Mouse (Mus musculus) CD4-positive, CD25-positive, alpha-beta regulatory T cell, adult 4 months (primary cell): ENCODE results near the gene Ero1l. TPM values are rescaled to one million over a fixed set of nuclear protein-coding genes. Genes with fewer than 3 reads are reported as not detected.

Experiments used
- ATAC-seq: one replicate; pipeline ENCODE4 v1.8.0; 2017
- polyA plus RNA-seq, 2 experiments: library from polyadenylated mRNA; unstranded; fragments of 100-300 nt; shearing (Covaris generic); gene quantifications; one replicate each; pipeline ENCODE4 v1.2.1; 2017

Ero1l gene
- polyA plus RNA-seq, 2 experiments from 2014 or later = 17.8 to 28.1 TPM

- ATAC-seq = no peak
These were observed 14.2 kb downstream of the Ero1l start for GRCm38 (mm10) chr14:45304389-45304788.

GRCm38 (mm10) chr14:45303939-45304338 lies 14.6 kb downstream of the Ero1l start:
- no peak for ATAC-seq

GRCm38 (mm10) chr14:45291608-45292007 lies 27.0 kb downstream of the Ero1l start:
- no peak for ATAC-seq

GRCm38 (mm10) chr14:45282066-45282465 lies 36.5 kb downstream of the Ero1l start:
- ATAC-seq = no peak

- no peak for ATAC-seq
These were observed 42.8 kb downstream of the Ero1l start for GRCm38 (mm10) chr14:45275816-45276215.

DNA sequence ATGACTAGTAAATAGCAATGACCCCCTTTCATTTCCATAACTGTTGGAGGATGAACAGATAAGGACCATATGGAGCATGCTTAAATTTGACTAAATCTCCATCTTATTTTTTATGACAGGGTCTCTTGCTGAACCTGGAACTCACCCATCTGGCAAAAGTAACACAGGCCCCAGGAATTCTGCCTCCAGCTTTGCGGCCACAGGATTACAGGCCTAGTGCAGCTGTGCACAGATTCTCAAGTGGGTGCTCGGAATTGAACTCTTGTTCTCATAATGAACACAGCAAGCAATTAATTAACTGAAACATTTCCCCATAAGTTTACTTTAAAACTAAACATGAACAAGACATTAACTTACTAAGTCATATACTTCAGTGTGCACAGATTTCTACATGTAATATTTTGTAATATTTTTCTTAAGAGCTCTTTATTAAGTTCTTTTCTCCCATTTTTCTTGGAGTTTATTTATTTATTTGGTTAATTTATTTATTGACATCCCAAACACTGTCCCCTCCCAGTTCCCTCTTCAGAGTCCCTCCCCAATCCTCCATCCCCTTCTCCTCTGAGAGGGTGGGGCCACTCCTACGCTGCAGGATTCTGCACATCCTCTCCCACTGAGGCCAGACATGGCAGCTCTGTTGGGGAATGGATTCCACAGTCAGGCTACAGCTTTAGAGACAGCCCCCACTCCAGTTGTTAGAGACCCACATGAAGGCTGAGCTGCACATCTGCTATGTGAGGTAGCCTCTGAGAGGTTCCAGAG lies 54.6 kb downstream of the Ero1l start:
- no peak for ATAC-seq

- ATAC-seq = no peak
These were observed 67.0 kb downstream of the Ero1l start for GRCm38 (mm10) chr14:45251548-45252076.

GRCm38 (mm10) chr14:45241613-45242012 lies 77.0 kb downstream of the Ero1l start:
- no peak for ATAC-seq

- ATAC-seq = no peak
These were observed 79.5 kb downstream of the Ero1l start for GRCm38 (mm10) chr14:45239042-45239441.

Other genes with a start within 250 kb of the Ero1l start
- under 1 TPM; 0.46 to 0.98 TPM for gene Gpr137c, start 99.1 kb downstream of the Ero1l start, polyA plus RNA-seq
- gene Txndc16, start 98.4 kb downstream of the Ero1l start, polyA plus RNA-seq = 10 to 100 TPM; 16.4 to 17.0 TPM
- 100 to 1,000 TPM; 131 to 179 TPM for gene Psmc6, start 11.0 kb upstream of the Ero1l start, polyA plus RNA-seq
- gene Styx, start 32.3 kb upstream of the Ero1l start, polyA plus RNA-seq = 10 to 100 TPM; 18.3 to 23.8 TPM
- gene Gnpnat1, start 86.1 kb upstream of the Ero1l start, polyA plus RNA-seq = 10 to 100 TPM; 68.3 to 79.2 TPM
- not detected for gene Fermt2, start 211.3 kb upstream of the Ero1l start, polyA plus RNA-seq